Mouse (Mus musculus) cerebellum, adult 2 months (tissue): Measurements from ENCODE around the gene Arhgef18. TPM values are rescaled to one million over a fixed set of nuclear protein-coding genes. Genes with fewer than 3 reads are reported as not detected.

Experiments
- DNase-seq, 2 experiments: peaks; one replicate each; pipeline ENCODE4 v3.0.0; 2021
- H3K27ac ChIP-seq: fragments of 200-500 bp; 2 replicates; pipeline ENCODE4 v1.5.1; 2012; ENCODE audit warnings: low read length, control low read depth, inconsistent platforms; ENCODE audit not compliant: insufficient read depth
- H3K27me3 ChIP-seq: fragments of 200-500 bp; 2 replicates; pipeline ENCODE4 v1.6.1; 2012; ENCODE audit warnings: inconsistent platforms, mild to moderate bottlenecking, low read length, moderate library complexity; ENCODE audit not compliant: control insufficient read depth, insufficient read depth
- H3K4me1 ChIP-seq: fragments of 200-500 bp; 2 replicates; pipeline ENCODE4 v1.6.1; 2011; ENCODE audit warnings: low read length; ENCODE audit not compliant: control insufficient read depth, insufficient read depth
- H3K4me3 ChIP-seq: fragments of 200-500 bp; replicated peaks from 2 replicates; pipeline ENCODE3; 2011; ENCODE audit warnings: mild to moderate bottlenecking, low read depth, low read length, control low read depth; ENCODE audit not compliant: insufficient read depth
- CTCF ChIP-seq: fragments of 200-500 bp; IDR thresholded peaks from 2 replicates; pipeline ENCODE4 v1.5.1; 2011; ENCODE audit warnings: low read depth, mild to moderate bottlenecking, control low read depth, low read length, moderate library complexity, borderline replicate concordance; ENCODE audit not compliant: insufficient read depth
- POLR2A ChIP-seq: fragments of 200-500 bp; IDR thresholded peaks from 2 replicates; pipeline ENCODE4 v1.6.1; 2011; ENCODE audit warnings: low read length, control low read depth, borderline replicate concordance; ENCODE audit not compliant: insufficient read depth
- WGBS: fragments of 180-500 bp; shearing (Covaris S2); methylation state at CpG from one replicate; pipeline ENCODE4 v1.1.7; 2018; 5-methylcytosine and 5-hydroxymethylcytosine counted together
- polyA plus RNA-seq: library from polyadenylated mRNA; depleted of rRNA; stranded (reverse); fragments of >200 nt; gene quantifications from 2 replicates; pipeline ENCODE4 v1.2.3, GENCODE M21; 2012; rRNA removed

Arhgef18 gene
- polyA plus RNA-seq, 1 experiment: 31.2 TPM

- H3K27me3 ChIP-seq: no peaks in the 10 kb centered on the region
- no peaks in the 10 kb centered on the region; the same call in 1 of the 2 replicates for H3K4me1 ChIP-seq
- H3K27ac ChIP-seq: peak within 1 kb of the TSS; percentile 60
- H3K4me3 ChIP-seq: peak within 1 kb of the TSS; percentile 86
- TF ChIP-seq POLR2A (peak; percentile 89), CTCF (no peak)
- WGBS: under 1% methylated on average over 70 of the region's 70 CpGs
- DNase-seq: peak; percentile 99
Observed at GRCm38 (mm10) chr8:3500235-3501090, 107.7 kb downstream of the Arhgef18 start, which contains the start of gene Mcoln1. Gene Mcoln1, plus strand, starts transcription at chr8:3500457.

DNA sequence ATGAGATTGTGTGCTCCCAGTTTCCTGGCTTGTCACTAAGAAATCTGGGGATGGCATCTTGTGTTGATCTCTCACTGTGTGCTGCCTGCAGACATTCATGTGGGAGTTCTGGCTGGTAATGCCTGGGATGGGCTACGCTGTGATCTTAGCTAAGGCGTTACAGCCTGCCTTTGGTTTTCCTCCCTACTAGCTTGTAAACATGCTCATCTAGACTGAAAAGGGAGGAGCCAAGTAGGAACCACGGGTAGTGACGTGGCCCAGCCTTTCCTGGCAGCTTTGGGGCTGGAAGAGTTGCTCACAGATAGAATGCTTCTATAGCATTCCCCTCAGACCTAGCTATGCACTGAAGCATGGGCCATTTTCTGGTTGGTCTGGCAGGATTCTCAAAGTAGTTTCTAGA is 109.4 kb downstream of the Arhgef18 start:
- WGBS: 56% methylated on average over 4 of the region's 4 CpGs
- Histone ChIP-seq H3K4me1 (no peaks in the 10 kb centered on the region), H3K27me3 (no peaks in the 10 kb centered on the region), H3K27ac (no peak overlapping the region), H3K4me3 (no peak overlapping the region)
- TF ChIP-seq CTCF (no peak), POLR2A (no peak)
- no peak for DNase-seq

Other genes with a start within 250 kb of the Arhgef18 start
- gene Insr, start 113.4 kb upstream of the Arhgef18 start, polyA plus RNA-seq: 16.2 and 17.5 TPM in 2 replicates
- 0.10 TPM in 1 of 2 replicates, not detected in the other for gene A430078G23Rik, start 39.6 kb upstream of the Arhgef18 start, polyA plus RNA-seq
- gene Pex11g, start 74.7 kb downstream of the Arhgef18 start, polyA plus RNA-seq: 1.2 and 1.5 TPM in 2 replicates
- 0.08 and 0.26 TPM in 2 replicates for gene Tex45, start 77.9 kb downstream of the Arhgef18 start, polyA plus RNA-seq
- gene Zfp358, start 100.1 kb downstream of the Arhgef18 start, polyA plus RNA-seq: 47.2 and 49.6 TPM in 2 replicates
- gene Mcoln1, start 107.5 kb downstream of the Arhgef18 start, polyA plus RNA-seq: 295 and 322 TPM in 2 replicates
- 80.0 and 83.9 TPM in 2 replicates for gene Pnpla6, start 122.4 kb downstream of the Arhgef18 start, polyA plus RNA-seq
- 0.28 and 0.30 TPM in 2 replicates for gene C330021F23Rik, start 175.0 kb downstream of the Arhgef18 start, polyA plus RNA-seq
- 31.4 and 32.1 TPM in 2 replicates for gene Camsap3, start 194.3 kb downstream of the Arhgef18 start, polyA plus RNA-seq
- 63.5 and 71.7 TPM in 2 replicates for gene Xab2, start 228.3 kb downstream of the Arhgef18 start, polyA plus RNA-seq
- gene Pet100, start 228.5 kb downstream of the Arhgef18 start, polyA plus RNA-seq: 65.3 and 65.4 TPM in 2 replicates
- gene Pcp2, start 232.5 kb downstream of the Arhgef18 start, polyA plus RNA-seq: 2,128 and 2,417 TPM in 2 replicates
- gene Stxbp2, start 237.9 kb downstream of the Arhgef18 start, polyA plus RNA-seq: 204 and 217 TPM in 2 replicates